Mouse (Mus musculus) adrenal gland, postnatal 25 days (tissue): ENCODE results near the gene Slc22a13. TPM values are rescaled to one million over a fixed set of nuclear protein-coding genes. Genes with fewer than 3 reads are reported as not detected.

Experiments used
- total RNA-seq: library from RNA; stranded (reverse); gene quantifications from 2 replicates; pipeline ENCODE4 v1.2.3, GENCODE M21; 2021

Gene Slc22a13
- total RNA-seq, 1 experiment from 2014 or later = not detected

Other genes with a start within 250 kb of the Slc22a13 start
- gene Vill, start 156.3 kb downstream of the Slc22a13 start, total RNA-seq = 0.43 and 1.7 TPM in 2 replicates
- gene Plcd1, start 115.6 kb downstream of the Slc22a13 start, total RNA-seq = 6.9 and 11.1 TPM in 2 replicates
- 1.1 and 3.0 TPM in 2 replicates for gene Dlec1, start 106.6 kb downstream of the Slc22a13 start, total RNA-seq
- 10.8 and 12.1 TPM in 2 replicates for gene Acaa1b, start 52.0 kb downstream of the Slc22a13 start, total RNA-seq
- gene Gm47289, start 49.9 kb downstream of the Slc22a13 start, total RNA-seq = not detected in 2 replicates
- 33.7 and 37.5 TPM in 2 replicates for gene Oxsr1, start 113.3 kb upstream of the Slc22a13 start, total RNA-seq
- gene Acaa1a, start 130.6 kb upstream of the Slc22a13 start, total RNA-seq = 99.0 and 138 TPM in 2 replicates
- gene Myd88, start 132.3 kb upstream of the Slc22a13 start, total RNA-seq = 23.7 and 32.1 TPM in 2 replicates
- 1.3 and 2.6 TPM in 2 replicates for gene Xylb, start 148.3 kb upstream of the Slc22a13 start, total RNA-seq
- not detected in 2 replicates for gene Slc22a14, start 156.5 kb upstream of the Slc22a13 start, total RNA-seq
- gene Acvr2b, start 193.0 kb upstream of the Slc22a13 start, total RNA-seq = 10.2 and 10.5 TPM in 2 replicates
- 4.6 and 5.1 TPM in 2 replicates for gene Exog, start 235.8 kb upstream of the Slc22a13 start, total RNA-seq